Mouse (Mus musculus) myocyte (in vitro differentiated cells): ENCODE measurements around the gene E030018B13Rik. TPM values are rescaled to one million over a fixed set of nuclear protein-coding genes. Genes with fewer than 3 reads are reported as not detected.

Source experiments
- H3K27me3 ChIP-seq: one replicate; pipeline ENCODE4 v1.6.1; 2011; ENCODE audit not compliant: control insufficient read depth, insufficient read depth, insufficient read length
- H3K36me3 ChIP-seq: one replicate; pipeline ENCODE4 v1.6.1; 2011; ENCODE audit not compliant: control insufficient read depth, insufficient read depth
- H3K4me2 ChIP-seq: one replicate; pipeline ENCODE4 v1.6.1; 2011; ENCODE audit warnings: low read depth, control low read depth
- H3K4me3 ChIP-seq: one replicate; pipeline ENCODE4 v1.5.1; 2011; ENCODE audit warnings: mild to moderate bottlenecking, control low read depth, moderate library complexity
- H3K79me2 ChIP-seq: one replicate; pipeline ENCODE4 v1.6.1; 2011; ENCODE audit not compliant: control insufficient read depth, insufficient read depth
- H3ac ChIP-seq: one replicate; pipeline ENCODE4 v1.6.1; 2011; ENCODE audit not compliant: control insufficient read depth, insufficient read length
- CEBPB ChIP-seq: IDR thresholded peaks from 2 replicates; pipeline ENCODE4 v1.6.1; 2011; ENCODE audit warnings: mild to moderate bottlenecking, moderate library complexity; ENCODE audit not compliant: poor library complexity, insufficient read depth, severe bottlenecking
- E2F4 ChIP-seq: IDR thresholded peaks from one replicate; pipeline ENCODE4 v1.6.1; 2011; ENCODE audit warnings: mild to moderate bottlenecking, control low read depth, moderate library complexity; ENCODE audit not compliant: insufficient read depth
- MAX ChIP-seq: IDR thresholded peaks from one replicate; pipeline ENCODE4 v1.6.1; 2011; ENCODE audit warnings: low read depth, mild to moderate bottlenecking, control low read depth
- MYOD1 ChIP-seq, 3 experiments: IDR thresholded peaks; one replicate each; pipeline ENCODE4 v1.6.1; 2011; ENCODE audit warnings: control low read depth in 2 of 3, low read depth in 2 of 3, mild to moderate bottlenecking in 2 of 3, moderate library complexity in 1 of 3; ENCODE audit not compliant: insufficient read length in 2 of 3, control insufficient read depth in 1 of 3
- MYOG ChIP-seq, 3 experiments: IDR thresholded peaks; one replicate each; pipeline ENCODE4 v1.6.1; 2011; ENCODE audit warnings: control low read depth in 2 of 3, low read depth in 2 of 3, mild to moderate bottlenecking in 2 of 3; ENCODE audit not compliant: insufficient read length in 2 of 3, control insufficient read depth in 1 of 3, insufficient read depth in 1 of 3
- POLR2A ChIP-seq: IDR thresholded peaks from one replicate; pipeline ENCODE4 v1.6.1; 2011; ENCODE audit warnings: low read depth, mild to moderate bottlenecking, control low read depth, moderate library complexity; ENCODE audit not compliant: insufficient read length
- POLR2AphosphoS2 ChIP-seq: IDR thresholded peaks from one replicate; pipeline ENCODE4 v1.6.1; 2011; ENCODE audit warnings: low read depth, control low read depth; ENCODE audit not compliant: insufficient read length
- REST ChIP-seq: IDR thresholded peaks from one replicate; pipeline ENCODE4 v1.6.1; 2011; ENCODE audit warnings: mild to moderate bottlenecking, control low read depth, moderate library complexity; ENCODE audit not compliant: insufficient read depth, insufficient read length
- SRF ChIP-seq: IDR thresholded peaks from one replicate; pipeline ENCODE4 v1.6.1; 2011; ENCODE audit warnings: low read depth; ENCODE audit not compliant: control insufficient read depth, insufficient read length
- TCF12 ChIP-seq: IDR thresholded peaks from one replicate; pipeline ENCODE4 v1.6.1; 2011; ENCODE audit warnings: mild to moderate bottlenecking, control low read depth; ENCODE audit not compliant: poor library complexity, insufficient read depth, severe bottlenecking
- TCF3 ChIP-seq: IDR thresholded peaks from one replicate; pipeline ENCODE4 v1.6.1; 2011; ENCODE audit warnings: low read depth, control low read depth; ENCODE audit not compliant: insufficient read length
- USF1 ChIP-seq: IDR thresholded peaks from one replicate; pipeline ENCODE4 v1.6.1; 2011; ENCODE audit warnings: low read depth, mild to moderate bottlenecking, control low read depth, moderate library complexity
- polyA plus RNA-seq: library from polyadenylated mRNA; unstranded; fragments of >200 nt; fragmentation: generic; extraction: Trizol; gene quantifications from one replicate; pipeline ENCODE4 v1.2.1, GENCODE M21; 2012; ENCODE audit warnings: missing spikeins

E030018B13Rik gene
- polyA plus RNA-seq, 1 experiment: 0.17 TPM

- Histone ChIP-seq H3K4me3 (no peak overlapping the region), H3K36me3 (no peaks in the 10 kb centered on the region), H3ac (no peak overlapping the region), H3K79me2 (no peaks in the 10 kb centered on the region), H3K4me2 (no peak overlapping the region), H3K27me3 (no peaks in the 10 kb centered on the region)
- no peak for TF ChIP-seq E2F4
- TF ChIP-seq USF1: no peak
- no peak for TF ChIP-seq POLR2AphosphoS2
- no peak for TF ChIP-seq POLR2A
- no peak for TF ChIP-seq SRF
- no peak for TF ChIP-seq MAX
- no peak for TF ChIP-seq TCF3
- no peak for TF ChIP-seq TCF12
- TF ChIP-seq CEBPB: no peak
- TF ChIP-seq REST: no peak
- no peak for TF ChIP-seq MYOG (IDR thresholded peaks at IDR 0.05; ENCODE audit: control insufficient read depth in 1 of 3, insufficient read depth in 1 of 3, insufficient read length in 2 of 3, low read depth in 2 of 3)
- no peak for TF ChIP-seq MYOD1 (IDR thresholded peaks at IDR 0.05; ENCODE audit: control insufficient read depth in 1 of 3, insufficient read length in 2 of 3, low read depth in 2 of 3)
These were observed 41.4 kb downstream of the E030018B13Rik start for GRCm38 (mm10) chr7:63957872-63958640.

- no peaks in the 10 kb centered on the region for H3K36me3 ChIP-seq
These were observed 47.0 kb downstream of the E030018B13Rik start for GRCm38 (mm10) chr7:63963632-63964031.

DNA sequence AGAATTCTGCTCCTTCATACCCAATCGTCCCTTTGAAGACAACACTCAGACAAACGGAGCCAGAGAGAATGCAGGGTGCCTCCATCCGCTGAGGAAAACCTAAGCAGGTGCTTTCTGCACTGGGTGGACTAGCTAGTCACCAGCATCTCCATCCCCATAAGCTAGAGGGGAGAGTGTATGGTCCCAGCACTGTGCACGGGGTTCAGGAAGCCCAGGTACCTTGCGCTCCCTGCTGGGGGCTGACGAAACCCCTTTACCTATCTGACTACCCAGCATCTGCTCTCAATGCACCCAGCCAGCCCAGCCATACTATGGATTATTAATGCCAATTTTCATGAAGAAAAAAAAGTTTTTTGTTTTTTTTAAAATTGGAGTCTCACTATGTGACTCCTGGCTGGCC lies 47.5 kb downstream of the E030018B13Rik start:
- Histone ChIP-seq H3K4me3 (no peak overlapping the region), H3K4me2 (no peak overlapping the region), H3K79me2 (no peaks in the 10 kb centered on the region), H3K36me3 (no peaks in the 10 kb centered on the region), H3ac (no peak overlapping the region), H3K27me3 (no peaks in the 10 kb centered on the region)
- TF ChIP-seq E2F4 (no peak), MAX (no peak), TCF3 (no peak), REST (no peak), USF1 (no peak), CEBPB (no peak), POLR2A (no peak)

More at GRCm38 (mm10) chr7:63963632-63964031, 47.0 kb downstream of the E030018B13Rik start:
- H3ac ChIP-seq: no peak overlapping the region
- no peak overlapping the region for H3K4me3 ChIP-seq
- no peak overlapping the region for H3K4me2 ChIP-seq
- no peaks in the 10 kb centered on the region for H3K79me2 ChIP-seq
- TF ChIP-seq POLR2AphosphoS2: no peak
- H3K27me3 ChIP-seq: no peaks in the 10 kb centered on the region

DNA sequence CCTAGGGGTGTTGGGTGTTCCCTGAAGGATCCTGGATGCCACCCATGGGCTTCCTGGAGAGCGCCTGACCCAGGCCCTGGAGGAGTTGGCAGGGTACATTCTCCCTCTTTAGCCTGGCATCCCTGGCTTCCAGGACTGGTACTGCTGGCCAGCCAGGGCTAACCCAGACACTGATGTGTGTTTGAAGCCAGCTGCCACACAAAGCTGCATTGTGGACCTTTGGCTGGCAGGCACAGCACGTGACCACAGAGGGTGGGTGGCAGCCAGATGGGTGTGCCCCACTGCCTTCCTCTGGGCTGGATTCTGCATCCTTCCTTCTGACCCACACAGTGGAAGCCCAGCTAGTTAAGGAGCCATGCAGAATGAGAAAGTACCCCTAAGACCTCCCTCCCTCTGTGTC lies 48.5 kb downstream of the E030018B13Rik start:
- Histone ChIP-seq H3K79me2 (no peaks in the 10 kb centered on the region), H3K36me3 (no peaks in the 10 kb centered on the region), H3K4me3 (no peak overlapping the region), H3K27me3 (no peaks in the 10 kb centered on the region), H3ac (no peak overlapping the region), H3K4me2 (peak overlapping the region; percentile 33)
- TF ChIP-seq CEBPB (no peak), SRF (no peak), MYOD1 (IDR thresholded peaks at IDR 0.05; ENCODE audit: control insufficient read depth in 1 of 3, insufficient read length in 2 of 3, low read depth in 2 of 3) (peak in 1 of 3 experiments; percentile 69), REST (no peak), MYOG (IDR thresholded peaks at IDR 0.05; ENCODE audit: control insufficient read depth in 1 of 3, insufficient read depth in 1 of 3, insufficient read length in 2 of 3, low read depth in 2 of 3) (peak in 1 of 3 experiments; percentile 70), USF1 (peak; percentile 83), E2F4 (no peak), POLR2A (no peak), TCF3 (no peak), POLR2AphosphoS2 (no peak), TCF12 (no peak), MAX (no peak)

DNA sequence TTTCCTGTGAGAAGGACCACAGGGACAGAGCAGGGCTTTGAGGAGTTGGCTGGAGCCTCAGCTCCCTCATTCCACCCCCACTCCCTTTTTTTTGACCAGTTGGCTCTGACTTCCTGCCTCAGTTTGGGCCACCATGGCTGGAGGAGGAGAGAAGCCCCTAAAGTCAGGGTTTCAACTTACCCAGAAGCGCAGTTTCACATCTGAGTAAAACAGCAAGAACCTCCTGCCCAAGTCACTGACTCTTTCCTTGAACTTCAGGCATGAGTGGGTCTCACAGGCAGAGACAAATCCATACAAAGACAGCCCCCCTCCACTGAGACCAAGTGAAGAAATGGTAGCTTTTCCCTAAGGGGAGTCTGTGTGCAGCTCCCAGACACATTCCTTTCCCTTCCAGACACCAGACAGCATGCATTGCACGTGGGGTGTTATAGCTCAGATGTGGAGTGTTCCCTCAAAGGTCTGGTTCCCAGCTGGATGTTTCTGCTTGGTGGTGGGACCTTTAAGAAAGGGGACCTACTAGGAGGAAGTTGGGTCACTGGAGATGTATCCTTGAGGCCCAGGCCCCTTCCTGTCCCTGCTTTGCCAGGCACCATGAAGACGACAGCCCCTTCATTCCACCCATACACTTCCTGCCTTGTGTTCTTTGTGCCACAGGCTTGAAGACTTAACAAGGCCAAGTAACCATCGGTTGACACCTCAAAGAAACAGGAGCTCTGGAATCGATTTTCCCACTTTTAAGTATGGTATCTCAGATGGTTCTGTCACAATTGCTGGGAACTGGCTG lies 49.2 kb downstream of the E030018B13Rik start:
- Histone ChIP-seq H3K27me3 (no peaks in the 10 kb centered on the region), H3K79me2 (no peaks in the 10 kb centered on the region), H3K4me3 (no peak overlapping the region), H3K36me3 (no peaks in the 10 kb centered on the region), H3ac (no peak overlapping the region), H3K4me2 (peak overlapping the region; percentile 33)
- no peak for TF ChIP-seq USF1
